Mouse (Mus musculus): ENCODE data around the gene Cpne2.

Gene Cpne2

GRCm38 (mm10) chr8:94574159-94574907 is 41.5 kb downstream of the Cpne2 start:
- in situ Hi-C loops (cut with MboI; ENCODE audit: low sequenced_read_pairs): no loop called here

GRCm38 (mm10) chr8:94575148-94575547 is 42.4 kb downstream of the Cpne2 start:
- in situ Hi-C loops (cut with MboI; ENCODE audit: low sequenced_read_pairs): no loop called here

GRCm38 (mm10) chr8:94581820-94582483 is 49.2 kb downstream of the Cpne2 start:
- in situ Hi-C loops (cut with MboI; ENCODE audit: low sequenced_read_pairs): no loop called here

DNA sequence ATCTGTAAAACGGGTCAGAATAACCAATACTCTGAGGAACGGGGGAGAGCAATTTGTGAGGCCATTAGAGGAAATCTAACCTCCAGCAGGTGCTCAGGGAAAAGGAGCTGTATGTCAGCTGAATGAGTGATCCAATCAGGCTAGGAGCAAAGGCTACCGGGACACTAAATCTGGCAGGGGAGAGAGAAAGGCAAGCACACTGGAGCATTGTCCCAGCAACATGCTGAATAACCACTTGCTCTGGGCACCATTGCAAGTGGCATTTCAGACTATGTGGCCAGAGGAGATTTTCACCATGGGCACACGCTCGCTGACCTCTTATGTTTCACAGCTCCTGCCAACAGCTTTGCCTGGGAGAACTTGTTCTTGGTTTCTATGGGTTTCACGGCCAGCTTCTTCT is 49.8 kb downstream of the Cpne2 start:
- in situ Hi-C loops (cut with MboI; ENCODE audit: low sequenced_read_pairs): no loop called here

GRCm38 (mm10) chr8:94584238-94584817 is 51.5 kb downstream of the Cpne2 start:
- in situ Hi-C loops (cut with MboI; ENCODE audit: low sequenced_read_pairs): no loop called here

- in situ Hi-C loops (cut with MboI; ENCODE audit: low sequenced_read_pairs): no loop called here
Observed at GRCm38 (mm10) chr8:94591691-94592090, 58.9 kb downstream of the Cpne2 start.

GRCm38 (mm10) chr8:94594211-94594610 is 61.4 kb downstream of the Cpne2 start:
- in situ Hi-C loops (cut with MboI; ENCODE audit: low sequenced_read_pairs): no loop called here

GRCm38 (mm10) chr8:94600478-94600877 is 67.7 kb downstream of the Cpne2 start:
- in situ Hi-C loops (cut with MboI; ENCODE audit: low sequenced_read_pairs): no loop called here

DNA sequence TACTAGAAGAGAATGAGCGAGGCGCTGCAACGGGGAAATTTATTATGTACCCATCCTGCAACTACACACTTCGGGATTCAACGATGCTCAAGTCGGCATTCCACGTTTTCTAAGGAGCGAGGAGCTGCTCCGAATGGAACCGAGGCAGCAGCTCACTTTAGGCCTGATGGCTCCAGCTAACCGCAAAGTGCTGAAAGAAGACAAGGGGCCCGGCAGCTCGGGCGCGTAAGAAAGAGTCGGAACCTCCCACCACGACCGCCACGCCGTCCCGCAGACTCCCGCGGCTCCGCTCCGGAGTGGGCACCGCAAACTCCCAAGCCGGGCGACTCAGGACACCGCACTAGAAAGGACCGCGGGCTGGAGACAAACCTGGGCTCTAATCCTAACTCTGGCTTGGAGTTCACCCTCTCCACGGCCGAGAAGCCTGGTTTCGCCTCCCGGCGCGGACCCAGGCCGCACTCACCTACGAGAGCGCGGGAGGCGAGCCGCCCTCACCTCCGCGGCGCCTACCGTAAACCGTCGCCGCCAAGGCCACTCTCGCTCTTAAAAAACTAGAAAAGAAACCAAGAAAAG is 68.3 kb downstream of the Cpne2 start:
- in situ Hi-C loops (cut with MboI; ENCODE audit: low sequenced_read_pairs): no loop called here

GRCm38 (mm10) chr8:94601607-94602385 is 69.0 kb downstream of the Cpne2 start, which contains the start of the genes Rspry1 and Fam192a:
Gene Rspry1 (plus strand): TSS chr8:94601937.
Gene Fam192a (minus strand): TSS chr8:94601997.
- in situ Hi-C loops (cut with MboI; ENCODE audit: low sequenced_read_pairs): no loop called here

- in situ Hi-C loops (cut with MboI; ENCODE audit: low sequenced_read_pairs): no loop called here
Observed at GRCm38 (mm10) chr8:94602471-94603131, 69.8 kb downstream of the Cpne2 start.

DNA sequence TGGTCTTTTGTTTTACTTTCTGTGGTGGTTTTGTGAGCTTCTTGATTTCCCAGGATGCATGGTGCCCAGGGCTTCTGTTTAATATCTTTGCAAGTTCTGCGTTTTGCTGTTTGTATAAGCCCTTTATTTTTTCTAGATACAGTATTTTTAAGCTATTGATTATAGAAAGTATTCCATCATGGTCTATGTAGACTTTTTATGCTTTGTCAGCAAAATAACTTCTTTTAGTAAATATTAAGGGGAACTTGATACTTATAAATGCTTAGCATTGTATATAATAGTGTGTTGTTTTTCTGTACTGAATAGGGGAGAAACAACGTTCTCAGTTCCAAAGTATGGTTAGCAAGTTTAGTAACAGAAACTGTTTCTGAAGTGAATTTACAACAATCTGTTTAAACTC is 71.2 kb downstream of the Cpne2 start:
- in situ Hi-C loops (cut with MboI; ENCODE audit: low sequenced_read_pairs): no loop called here

- in situ Hi-C loops (cut with MboI; ENCODE audit: low sequenced_read_pairs): no loop called here
Observed at GRCm38 (mm10) chr8:94607064-94607463, 74.3 kb downstream of the Cpne2 start.

Data from CH12F3 (cell line).